Mouse (Mus musculus) Patski (cell line): ENCODE results near the gene Sgsm1. TPM values are rescaled to one million over a fixed set of nuclear protein-coding genes. Genes with fewer than 3 reads are reported as not detected.
"Not testable (repeated sequence)": the region's sequence is repeated elsewhere in the genome, so short reads cannot be mapped to it uniquely, and the experiment has no call there.

Source experiments
- ATAC-seq: fragments of 100-300 bp; one replicate; pipeline ENCODE4 v1.8.0; 2021
- CTCF ChIA-PET: fragments of 350-600 bp; sonication (Branson Sonifier 250); formaldehyde crosslinking; loops from one replicate; lab custom pipeline; 2022; ENCODE audit warnings: inconsistent platforms; lab: Charles Lee
- POLR2A ChIA-PET: fragments of 350-600 bp; sonication (Branson Sonifier 250); formaldehyde crosslinking; loops from one replicate; lab custom pipeline; 2022; ENCODE audit warnings: antibody characterized with exemption, inconsistent platforms; lab: Charles Lee
- DNase-seq: peaks from one replicate; pipeline ENCODE4 v3.0.0-alpha.2; 2011; ENCODE audit warnings: low read depth, low spot score
- H3K27me3 ChIP-seq: fragments of 371-371 bp; one replicate; pipeline ENCODE4 v1.5.1; 2021
- CTCF ChIP-seq: fragments of 100-300 bp; IDR thresholded peaks from one replicate; pipeline ENCODE4 v1.5.1; 2021
- in situ Hi-C: fragments of 300-500 bp; cut with MboI; formaldehyde crosslinking; loops from 3 replicates; pipeline ENCODE4 v1.11.1; 2018; ENCODE audit warnings: low pct_unique_long_range_greater_than_20kb, mixed read lengths
- polyA plus RNA-seq: library from polyadenylated mRNA; unstranded; gene quantifications from one replicate; pipeline ENCODE4 v1.2.3, GENCODE M21; 2021

Gene Sgsm1
- polyA plus RNA-seq: 0.12 TPM

DNA sequence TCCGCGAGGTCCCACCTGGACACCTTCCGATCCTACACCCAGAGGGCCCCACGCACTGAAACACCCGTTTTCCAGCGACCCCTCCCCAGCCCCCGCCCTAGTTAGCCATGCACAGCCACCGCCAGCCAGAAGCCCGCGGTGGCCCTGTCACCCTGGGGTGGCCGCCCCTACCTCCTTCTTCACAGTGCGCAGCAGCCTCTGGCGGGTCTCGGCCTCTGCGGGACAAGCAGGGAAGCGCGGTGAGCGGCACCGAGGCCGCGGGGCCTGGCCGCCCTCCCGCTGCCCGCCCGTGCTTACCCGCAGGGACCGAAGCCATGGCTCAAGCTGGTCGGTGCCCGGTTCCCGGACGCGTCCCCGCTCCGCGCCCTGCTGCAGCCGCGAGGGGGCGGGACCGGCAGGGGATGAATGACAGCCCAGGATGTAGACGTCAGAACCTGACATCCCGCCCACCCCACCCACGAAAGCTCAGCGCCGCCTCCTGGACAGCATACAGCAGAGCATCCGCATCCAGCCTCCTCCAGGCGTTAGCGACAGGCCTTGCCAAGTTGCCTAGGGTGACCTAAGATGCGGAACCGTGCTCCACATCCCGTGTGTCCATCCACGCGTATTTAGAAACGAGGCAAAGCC lies at the start of gene Sgsm1:
TSS of gene Sgsm1 (minus strand) at position 410 of the 627 bp plus-strand sequence.
- peaks cover 30% of the 10 kb centered on the region for H3K27me3 ChIP-seq
- ChIA-PET POLR2A (no interaction called here), CTCF (no interaction called here)
- in situ Hi-C loops: no loop called here
- ATAC-seq: peak; percentile 36
- no peak for DNase-seq
- TF ChIP-seq CTCF: no peak

DNA sequence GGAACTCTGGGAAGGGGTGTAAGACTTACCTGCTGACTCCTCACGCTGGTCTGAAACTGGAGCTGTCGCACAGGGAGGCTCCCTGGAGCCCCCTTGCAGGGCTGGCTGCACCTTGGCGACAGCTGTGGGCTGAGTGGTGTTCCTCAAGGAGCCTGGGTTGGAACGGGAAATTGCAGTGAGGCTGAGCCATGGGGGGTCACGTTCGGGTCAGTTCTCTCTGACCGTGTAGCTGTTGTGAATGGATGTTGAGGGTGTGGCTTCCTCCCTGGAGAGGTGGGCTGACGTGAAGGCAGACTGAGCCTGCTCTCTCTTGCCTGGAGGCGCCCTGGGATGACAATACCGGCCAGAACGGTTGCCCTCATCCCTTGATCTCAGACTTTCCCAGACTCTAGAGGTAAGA lies 48.2 kb upstream of the Sgsm1 start:
- ATAC-seq: no peak
- DNase-seq: no peak

DNA sequence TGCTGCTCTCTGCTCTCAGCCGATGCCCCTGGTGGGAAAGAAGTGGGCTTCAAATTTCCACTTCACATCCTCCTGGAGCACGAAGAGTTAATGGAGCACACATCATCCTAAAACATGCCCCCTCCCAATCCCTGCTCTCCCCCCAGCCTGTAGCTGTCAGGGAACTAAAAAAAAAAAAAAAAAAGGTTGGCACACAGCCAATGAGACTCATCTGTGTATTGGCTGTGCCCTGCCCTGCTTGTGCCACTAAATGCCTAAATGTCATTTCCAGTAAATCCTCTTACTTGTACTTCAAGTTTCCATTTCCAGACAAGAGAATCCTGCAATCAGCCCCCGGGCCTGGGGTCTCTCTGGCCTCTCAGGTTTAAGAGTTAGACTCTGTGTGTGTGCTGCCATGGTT lies 47.1 kb upstream of the Sgsm1 start:
- no peak for ATAC-seq
- in situ Hi-C loops: loop anchor here (5.0 to 25.0 kb wide), 3 partner anchors 230 to 580 kb away; no protein-coding TSS in a partner anchor
- TF ChIP-seq CTCF: no peak
- peaks cover 48% of the 10 kb centered on the region for H3K27me3 ChIP-seq
- DNase-seq: no peak
- ChIA-PET CTCF (no interaction called here), POLR2A (interaction anchor here (0.7 kb wide), 1 partner anchor 397 kb away, joined by 4 read pairs; no protein-coding TSS in a partner anchor)

More for the DNA sequence above, 48.2 kb upstream of the Sgsm1 start:
- in situ Hi-C loops: loop anchor here (5.0 to 25.0 kb wide), 3 partner anchors 228 to 578 kb away; no protein-coding TSS in a partner anchor
- peaks cover 47% of the 10 kb centered on the region for H3K27me3 ChIP-seq
- POLR2A ChIA-PET: no interaction called here
- CTCF ChIA-PET: no interaction called here
- TF ChIP-seq CTCF: no peak

DNA sequence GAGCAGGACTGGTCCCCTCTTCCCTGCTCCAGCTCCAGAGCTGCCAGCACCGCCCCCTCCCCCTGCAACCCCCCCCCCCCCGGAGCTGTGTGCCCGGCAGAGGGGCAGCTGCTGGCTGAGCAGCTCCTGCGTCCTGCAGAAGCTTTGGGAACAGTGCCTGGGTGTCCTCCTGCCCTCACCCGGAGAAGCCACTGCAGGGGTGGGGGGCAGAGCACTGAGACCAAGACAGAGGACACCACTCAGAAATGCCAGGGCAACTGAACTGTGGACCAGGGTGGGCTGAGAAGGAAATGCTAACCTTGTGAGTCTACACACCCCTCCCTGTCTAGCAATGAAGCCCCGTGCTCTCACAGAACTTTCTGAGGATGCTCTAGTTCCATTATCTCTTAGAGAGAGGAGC lies 46.6 kb upstream of the Sgsm1 start, which contains the start of gene Aym1:
TSS of gene Aym1 (plus strand) at position 109 of the 400 bp plus-strand sequence.
- ATAC-seq (no peak), DNase-seq (no peak)
- in situ Hi-C loops: loop anchor here (5.0 to 25.0 kb wide), 3 partner anchors 230 to 580 kb away; no protein-coding TSS in a partner anchor
- peaks cover 49% of the 10 kb centered on the region for H3K27me3 ChIP-seq
- ChIA-PET CTCF (interaction anchor here (1.0 kb wide), 1 partner anchor 82 kb away, joined by 3 read pairs; no protein-coding TSS in a partner anchor), POLR2A (interaction anchor here (0.7 kb wide), 1 partner anchor 398 kb away, joined by 4 read pairs; no protein-coding TSS in a partner anchor)
- no peak for TF ChIP-seq CTCF

DNA sequence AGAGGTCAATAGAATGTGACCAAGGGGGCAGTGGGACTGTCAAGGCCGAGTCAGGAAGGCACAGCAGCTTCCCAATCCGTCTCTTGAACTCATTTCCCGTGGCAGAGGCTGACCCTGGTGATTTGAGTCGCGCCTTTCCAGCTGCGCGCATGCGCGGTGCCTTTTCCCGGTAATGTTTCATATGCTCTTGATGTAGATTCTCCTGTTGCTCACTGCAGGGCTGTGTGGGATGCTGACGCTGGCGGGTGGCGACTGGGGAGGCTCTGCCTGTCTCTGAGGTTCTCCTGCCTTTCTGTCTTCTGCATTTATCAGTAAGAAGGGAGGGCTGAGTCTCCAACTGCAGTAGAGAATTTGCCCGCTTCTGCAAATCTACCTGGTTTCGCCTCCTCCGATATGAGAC lies 43.7 kb upstream of the Sgsm1 start:
- peaks cover 24% of the 10 kb centered on the region for H3K27me3 ChIP-seq
- ATAC-seq (no peak), DNase-seq (no peak)
- ChIA-PET CTCF (no interaction called here), POLR2A (no interaction called here)
- no peak for TF ChIP-seq CTCF
- in situ Hi-C loops: loop anchor here (25.0 kb wide), 2 partner anchors 233 to 583 kb away; no protein-coding TSS in a partner anchor

DNA sequence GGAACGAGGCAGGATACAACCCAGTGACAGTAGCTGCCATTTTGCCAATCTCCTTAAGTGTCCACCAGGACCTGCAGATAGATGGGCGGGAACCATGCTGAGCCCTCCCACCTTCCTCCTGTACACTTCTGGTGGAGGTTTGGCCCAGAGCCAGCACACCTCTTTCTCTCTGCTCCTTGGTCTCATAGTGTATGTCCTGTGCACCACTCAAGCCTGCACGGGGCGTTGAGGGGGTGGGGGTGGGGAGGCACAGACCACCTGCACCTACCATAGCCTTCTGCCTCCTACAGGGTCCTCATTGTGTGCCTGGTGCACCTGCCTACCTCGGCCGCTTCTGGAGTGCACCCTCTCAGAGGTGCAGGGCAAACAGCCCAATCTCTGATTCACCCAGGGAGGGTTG lies 42.0 kb upstream of the Sgsm1 start:
- no peak for DNase-seq
- ATAC-seq: no peak
- POLR2A ChIA-PET: no interaction called here

DNA sequence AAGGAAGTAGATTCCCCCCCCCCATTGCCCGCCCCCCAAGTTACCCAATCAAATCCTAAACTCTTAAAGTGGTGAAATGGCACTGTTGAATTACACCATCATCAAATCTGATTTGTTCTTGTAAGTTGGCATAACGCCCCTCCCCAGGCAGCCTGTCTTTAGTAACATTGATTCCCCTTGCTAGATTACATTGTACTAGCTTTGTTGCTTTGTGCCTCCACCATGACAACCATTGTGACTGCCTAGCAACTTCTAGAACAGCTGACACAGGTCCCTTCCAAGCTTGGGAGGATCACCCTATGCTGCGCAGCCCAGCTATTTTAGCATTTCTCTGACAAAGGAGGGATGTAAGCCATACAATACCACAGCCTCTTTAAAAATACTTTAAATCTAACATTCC lies 41.2 kb upstream of the Sgsm1 start:
- ATAC-seq: no peak
- in situ Hi-C loops: loop anchor here (25.0 kb wide), 2 partner anchors 236 to 586 kb away; no protein-coding TSS in a partner anchor
- CTCF ChIA-PET: interaction anchor here (1.4 kb wide), 1 partner anchor 13 kb away, joined by 3 read pairs; no protein-coding TSS in a partner anchor

More for the DNA sequence above, 42.0 kb upstream of the Sgsm1 start:
- in situ Hi-C loops: loop anchor here (25.0 kb wide), 2 partner anchors 235 to 585 kb away; no protein-coding TSS in a partner anchor
- CTCF ChIA-PET: no interaction called here
- peaks cover 25% of the 10 kb centered on the region for H3K27me3 ChIP-seq
- TF ChIP-seq CTCF: no peak

DNA sequence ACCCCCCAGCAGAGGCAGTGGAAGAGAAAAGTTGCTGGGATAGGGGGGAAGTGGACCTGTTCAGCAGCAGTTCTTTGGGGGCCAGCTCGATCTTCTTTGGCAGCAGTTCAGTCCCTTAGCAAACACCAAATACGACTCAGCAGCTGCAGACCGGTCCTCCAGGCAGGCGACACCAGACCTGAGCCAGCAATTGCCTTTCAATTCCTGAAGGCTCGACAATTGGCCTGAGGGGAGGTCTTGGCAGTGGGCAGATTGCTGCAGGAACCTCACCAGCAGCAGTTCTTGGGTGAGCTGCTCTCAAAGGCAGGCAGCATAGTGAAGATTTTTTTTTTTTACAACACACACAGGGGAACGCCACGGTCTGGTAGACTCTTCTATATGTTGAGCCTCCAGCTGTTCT lies 39.2 kb upstream of the Sgsm1 start:
- DNase-seq: no peak
- TF ChIP-seq CTCF: no peak
- ChIA-PET CTCF (no interaction called here), POLR2A (no interaction called here)
- no peak for ATAC-seq
- in situ Hi-C loops: loop anchor here (5.0 to 25.0 kb wide), 3 partner anchors 237 to 1497 kb away; no protein-coding TSS in a partner anchor
- H3K27me3 ChIP-seq: peaks cover 35% of the 10 kb centered on the region

More for the DNA sequence above, 41.2 kb upstream of the Sgsm1 start:
- no peak for TF ChIP-seq CTCF
- no peak for DNase-seq
- POLR2A ChIA-PET: no interaction called here
- peaks cover 25% of the 10 kb centered on the region for H3K27me3 ChIP-seq

DNA sequence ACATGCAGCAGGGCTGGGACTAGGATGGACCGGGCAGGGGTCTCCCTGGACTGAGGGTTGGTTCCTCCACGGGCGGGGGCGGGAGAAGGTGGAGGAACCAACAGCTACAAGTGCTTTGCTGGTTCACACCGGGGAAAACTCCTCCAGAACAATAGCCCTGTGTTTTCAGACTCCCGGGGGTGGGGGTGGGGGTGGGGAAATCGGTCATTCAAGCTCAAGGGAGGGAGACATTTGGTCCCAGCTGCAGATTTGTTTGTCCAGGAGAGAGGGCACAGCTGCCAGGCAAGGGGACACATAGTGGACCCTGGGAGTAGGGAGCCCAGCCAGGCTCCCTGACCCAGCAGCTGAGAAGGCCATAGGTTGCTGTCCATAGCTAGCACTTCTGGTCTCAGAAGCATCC lies 38.6 kb upstream of the Sgsm1 start:
- DNase-seq: no peak
- TF ChIP-seq CTCF: no peak
- in situ Hi-C loops: loop anchor here (5.0 kb wide), 1 partner anchor 1498 kb away; no protein-coding TSS in a partner anchor
- ChIA-PET POLR2A (no interaction called here), CTCF (no interaction called here)
- H3K27me3 ChIP-seq: peaks cover 38% of the 10 kb centered on the region
- ATAC-seq: no peak

DNA sequence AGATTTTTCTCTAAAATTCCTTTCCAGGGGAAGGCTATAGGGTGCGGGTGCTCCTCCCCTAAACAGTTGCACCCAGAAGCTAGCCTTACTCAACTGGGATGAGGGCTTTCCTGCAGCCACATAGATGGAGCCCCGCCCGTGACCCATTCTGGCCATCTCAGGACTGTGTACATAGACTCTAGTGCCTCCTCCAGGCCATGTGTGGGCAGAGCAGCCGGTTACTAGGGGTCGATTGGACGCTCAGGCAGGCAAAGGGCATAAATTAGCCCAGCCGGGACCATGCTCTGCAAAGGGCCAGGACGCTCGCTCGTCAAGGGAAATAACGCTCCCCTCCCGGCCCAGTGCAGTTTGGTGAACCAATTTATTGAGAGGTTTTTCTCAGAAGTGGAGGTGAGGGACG lies 38.0 kb upstream of the Sgsm1 start:
- in situ Hi-C loops: loop anchor here (5.0 kb wide), 1 partner anchor 1499 kb away; no protein-coding TSS in a partner anchor
- H3K27me3 ChIP-seq: peaks cover 37% of the 10 kb centered on the region
- ChIA-PET POLR2A (no interaction called here), CTCF (no interaction called here)
- TF ChIP-seq CTCF: no peak
- DNase-seq (no peak), ATAC-seq (no peak)

DNA sequence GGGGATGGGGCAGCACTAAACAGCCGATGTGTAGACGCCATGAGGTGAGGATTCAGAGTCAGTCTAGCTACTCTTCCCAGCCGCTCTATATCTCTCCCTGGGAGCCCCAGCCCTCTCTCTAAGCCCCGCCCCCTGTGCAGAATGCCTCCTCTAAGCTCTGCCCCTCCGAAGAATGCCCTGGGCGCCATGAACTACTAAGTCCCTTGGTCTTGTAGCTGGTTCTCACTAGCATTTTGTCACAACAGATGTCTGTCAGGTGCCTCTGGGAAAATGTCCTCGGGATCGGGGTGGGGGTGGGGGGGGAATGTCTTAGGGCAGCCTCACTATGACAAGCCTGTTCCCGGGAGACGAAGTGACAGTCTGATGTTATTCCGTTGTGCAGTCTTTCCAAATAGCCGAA lies 37.0 kb upstream of the Sgsm1 start:
- in situ Hi-C loops: loop anchor here (5.0 kb wide), 1 partner anchor 1500 kb away; no protein-coding TSS in a partner anchor
- no peak for TF ChIP-seq CTCF
- CTCF ChIA-PET: no interaction called here
- POLR2A ChIA-PET: no interaction called here
- peaks cover 30% of the 10 kb centered on the region for H3K27me3 ChIP-seq
- ATAC-seq: no peak
- no peak for DNase-seq

DNA sequence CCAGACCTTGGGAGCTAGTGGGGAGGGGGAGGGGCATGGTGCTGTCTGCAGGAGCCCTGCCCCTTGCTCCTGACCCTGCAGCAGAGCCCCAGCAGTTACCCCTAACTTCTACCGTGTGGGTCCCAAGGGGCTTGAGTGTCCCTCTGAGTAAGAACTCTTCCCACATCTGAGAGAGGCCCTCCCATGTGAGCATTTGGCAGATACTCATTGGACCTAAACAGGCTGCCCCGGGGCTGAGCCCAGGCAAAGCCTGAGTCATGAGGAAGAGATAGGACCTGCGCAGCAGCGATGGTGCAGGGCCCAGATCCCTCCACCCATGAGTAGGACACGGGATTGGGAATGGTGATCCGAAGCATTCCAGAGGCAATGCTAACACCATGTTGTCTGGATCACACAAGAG lies 36.1 kb upstream of the Sgsm1 start:
- CTCF ChIA-PET, POLR2A ChIA-PET, ATAC-seq, DNase-seq: not testable (repeated sequence)
- in situ Hi-C loops: loop anchor here (5.0 kb wide), 1 partner anchor 1501 kb away; no protein-coding TSS in a partner anchor
- H3K27me3 ChIP-seq: peaks cover 26% of the 10 kb centered on the region
